Mouse (Mus musculus) testis, adult 2 months (tissue): ENCODE measurements around the gene Kifc5b. TPM values are rescaled to one million over a fixed set of nuclear protein-coding genes. Genes with fewer than 3 reads are reported as not detected.
"Not testable (repeated sequence)": the region's sequence is repeated elsewhere in the genome, so short reads cannot be mapped to it uniquely, and the experiment has no call there.

ENCODE experiments used
- H3K27ac ChIP-seq: fragments of 200-500 bp; 2 replicates; pipeline ENCODE4 v1.5.1; 2012; ENCODE audit warnings: low read depth, low read length; ENCODE audit not compliant: control insufficient read depth, insufficient read depth
- H3K27me3 ChIP-seq: fragments of 200-500 bp; 2 replicates; pipeline ENCODE4 v1.6.1; 2012; ENCODE audit warnings: mild to moderate bottlenecking, low read length, moderate library complexity; ENCODE audit not compliant: control insufficient read depth, insufficient read depth
- H3K36me3 ChIP-seq: fragments of 200-500 bp; 2 replicates; pipeline ENCODE4 v1.6.1; 2012; ENCODE audit warnings: mild to moderate bottlenecking, low read length; ENCODE audit not compliant: control insufficient read depth, insufficient read depth
- H3K4me1 ChIP-seq: fragments of 200-500 bp; 2 replicates; pipeline ENCODE4 v1.6.1; 2012; ENCODE audit warnings: low read length; ENCODE audit not compliant: control insufficient read depth, insufficient read depth
- H3K4me3 ChIP-seq: fragments of 200-500 bp; 2 replicates; pipeline ENCODE4 v1.5.1; 2012; ENCODE audit warnings: low read depth, mild to moderate bottlenecking, low read length, moderate library complexity, mixed read lengths; ENCODE audit not compliant: control insufficient read depth
- CTCF ChIP-seq: fragments of 200-500 bp; IDR thresholded peaks from 2 replicates; pipeline ENCODE4 v1.5.1; 2012; ENCODE audit warnings: low read depth, mild to moderate bottlenecking, inconsistent platforms, low read length, moderate library complexity; ENCODE audit not compliant: control insufficient read depth, insufficient read depth, insufficient replicate concordance
- POLR2A ChIP-seq: fragments of 200-500 bp; IDR thresholded peaks from 2 replicates; pipeline ENCODE4 v1.6.1; 2012; ENCODE audit warnings: low read depth, mild to moderate bottlenecking, inconsistent platforms, low read length, moderate library complexity; ENCODE audit not compliant: control insufficient read depth
- polyA plus RNA-seq: library from polyadenylated mRNA; depleted of rRNA; stranded (reverse); fragments of >200 nt; gene quantifications from 2 replicates; pipeline ENCODE4 v1.2.3, GENCODE M21; 2012

The Kifc5b gene
- polyA plus RNA-seq, 1 experiment = 6.5 TPM

GRCm38 (mm10) chr17:26931795-26932194 is 14.9 kb downstream of the Kifc5b start:
- H3K36me3 ChIP-seq, H3K27me3 ChIP-seq, H3K27ac ChIP-seq, H3K4me3 ChIP-seq: not testable (repeated sequence)
- H3K4me1 ChIP-seq = peaks cover 16% of the 10 kb centered on the region
- peak; percentile 23; the same call in 1 of the 2 replicates for TF ChIP-seq CTCF

GRCm38 (mm10) chr17:26932839-26933398 is 16.0 kb downstream of the Kifc5b start, which contains the start of gene Phf1:
TSS of gene Phf1 (plus strand) at chr17:26933052.
- TF ChIP-seq CTCF = no peak
- peak; percentile 78 for TF ChIP-seq POLR2A
- H3K36me3 ChIP-seq = peaks cover 2% of the 10 kb centered on the region

GRCm38 (mm10) chr17:26933419-26933818 is 16.5 kb downstream of the Kifc5b start:
- peak overlapping the region; percentile 95 for H3K4me3 ChIP-seq
- peaks cover 26% of the 10 kb centered on the region for H3K4me1 ChIP-seq
- H3K27me3 ChIP-seq = no peaks in the 10 kb centered on the region
- no peak for TF ChIP-seq POLR2A
- no peak for TF ChIP-seq CTCF
- peaks cover 2% of the 10 kb centered on the region for H3K36me3 ChIP-seq
- H3K27ac ChIP-seq = peak overlapping the region; percentile 95

More at GRCm38 (mm10) chr17:26932839-26933398, 16.0 kb downstream of the Kifc5b start, which contains the start of gene Phf1:
- H3K27me3 ChIP-seq = no peaks in the 10 kb centered on the region
- peak within 1 kb of the TSS; percentile 95 for H3K27ac ChIP-seq
- peaks cover 22% of the 10 kb centered on the region for H3K4me1 ChIP-seq
- H3K4me3 ChIP-seq = peak within 1 kb of the TSS; percentile 95

- H3K36me3 ChIP-seq = peaks cover 2% of the 10 kb centered on the region
- TF ChIP-seq POLR2A = no peak
- peak overlapping the region; percentile 95 for H3K4me3 ChIP-seq
- H3K27ac ChIP-seq = peak overlapping the region; percentile 95
- peaks cover 33% of the 10 kb centered on the region for H3K4me1 ChIP-seq
- H3K27me3 ChIP-seq = no peaks in the 10 kb centered on the region
These were observed 17.3 kb downstream of the Kifc5b start for GRCm38 (mm10) chr17:26933885-26934827.

GRCm38 (mm10) chr17:26935027-26935426 is 18.1 kb downstream of the Kifc5b start:
- Histone ChIP-seq H3K4me1 (peaks cover 35% of the 10 kb centered on the region), H3K36me3 (peaks cover 2% of the 10 kb centered on the region), H3K27ac (peak overlapping the region; percentile 4; the same call in 1 of the 2 replicates), H3K4me3 (peak overlapping the region; percentile 95), H3K27me3 (no peaks in the 10 kb centered on the region)
- TF ChIP-seq POLR2A = no peak
- TF ChIP-seq CTCF = no peak

GRCm38 (mm10) chr17:26936453-26936852 is 19.6 kb downstream of the Kifc5b start:
- Histone ChIP-seq H3K36me3 (peaks cover 2% of the 10 kb centered on the region), H3K27ac (no peak overlapping the region), H3K4me1 (peaks cover 44% of the 10 kb centered on the region), H3K27me3 (no peaks in the 10 kb centered on the region), H3K4me3 (peak overlapping the region; percentile 19)
- no peak for TF ChIP-seq CTCF
- no peak for TF ChIP-seq POLR2A

- no peak overlapping the region for H3K27ac ChIP-seq
- peak overlapping the region; percentile 19 for H3K4me3 ChIP-seq
- H3K4me1 ChIP-seq = peaks cover 45% of the 10 kb centered on the region
- H3K36me3 ChIP-seq = peaks cover 2% of the 10 kb centered on the region
- no peak for TF ChIP-seq CTCF
- no peaks in the 10 kb centered on the region for H3K27me3 ChIP-seq
These were observed 20.2 kb downstream of the Kifc5b start for GRCm38 (mm10) chr17:26936921-26937695.
